Mouse (Mus musculus) left cerebral cortex, adult 2 months (tissue): ENCODE measurements around the gene Cecr2. TPM values are rescaled to one million over a fixed set of nuclear protein-coding genes. Genes with fewer than 3 reads are reported as not detected.
A peak's percentile ranks its signal among the peaks of the same experiment; 100 is the strongest.
"Not testable (repeated sequence)": the region's sequence is repeated elsewhere in the genome, so short reads cannot be mapped to it uniquely, and the experiment has no call there.

Experiments used
- DNase-seq, 2 experiments: peaks; one replicate each; pipeline ENCODE4 v3.0.0; 2021 to 2022; ENCODE audit warnings: low spot score in 2 of 2, mixed read lengths in 1 of 2; ENCODE audit errors: extremely low spot score in 1 of 2
- H3K27ac ChIP-seq: fragments of 200-600 bp; 2 replicates; pipeline ENCODE4 v1.8.1; 2022
- H3K4me3 ChIP-seq: fragments of 200-600 bp; 2 replicates; pipeline ENCODE4 v1.8.1; 2022
- CTCF ChIP-seq: fragments of 200-600 bp; IDR thresholded peaks from 2 replicates; pipeline ENCODE4 v1.8.1; 2022; ENCODE audit warnings: antibody characterized with exemption, mild to moderate bottlenecking, moderate library complexity
- intact Hi-C: fragments of 180-260 bp; cut with DNase I; formaldehyde crosslinking; loops from one replicate; pipeline ENCODE4 v1.15.1; 2025
- total RNA-seq, 2 experiments: library from RNA; stranded (reverse); gene quantifications; 2 replicates each; pipeline ENCODE4 v1.2.3; 2021

Cecr2 gene
- total RNA-seq, 2 experiments from 2014 or later: 3.1 to 4.1 TPM

DNA sequence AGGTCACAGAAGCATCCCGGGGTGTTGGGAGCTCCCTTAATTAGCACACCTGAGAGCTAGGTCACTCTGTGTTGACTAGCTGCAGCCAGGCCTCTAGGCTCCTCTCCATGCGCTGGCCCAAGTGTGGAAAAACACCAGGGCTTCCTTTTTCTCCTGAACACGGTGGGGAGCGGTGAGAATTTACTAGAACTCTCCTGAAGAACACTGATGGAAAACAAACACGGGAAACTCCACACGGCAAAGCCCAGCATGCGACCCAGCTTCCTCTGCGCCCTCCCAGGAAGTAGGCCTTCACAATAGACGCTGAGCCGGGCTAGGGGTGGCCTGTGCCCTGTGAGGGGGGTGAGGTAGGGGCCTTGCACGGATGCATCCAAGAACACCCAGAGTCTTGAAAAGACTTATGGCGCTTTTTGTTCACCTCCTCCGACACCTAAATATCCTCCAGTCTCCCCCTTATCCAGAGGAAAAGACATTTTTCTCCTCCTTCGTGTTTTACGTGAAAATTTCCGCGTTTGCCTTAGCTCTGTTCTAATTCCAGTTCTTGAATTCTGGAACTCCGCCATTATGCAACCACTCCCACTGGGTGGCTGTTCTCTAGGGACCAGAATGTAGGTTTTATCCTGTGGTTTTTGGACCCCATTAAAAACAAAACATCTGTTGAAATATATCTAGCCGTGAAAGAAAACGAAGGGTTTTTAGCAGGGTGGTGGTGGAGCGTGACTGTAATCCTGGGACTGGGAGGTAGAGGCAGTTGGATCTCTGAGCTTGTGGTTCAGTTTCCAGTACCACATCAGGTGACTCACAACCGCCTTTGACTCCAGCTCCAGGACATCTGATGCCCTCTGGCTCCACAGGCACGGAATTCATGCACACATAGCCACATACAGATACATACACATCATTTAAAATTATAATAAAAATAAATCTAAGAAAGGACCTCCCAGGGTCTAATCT lies 21.5 kb upstream of the Cecr2 start:
- H3K4me3 ChIP-seq: no peak overlapping the region
- no peak overlapping the region for H3K27ac ChIP-seq
- intact Hi-C loops: no loop called here
- no peak for TF ChIP-seq CTCF
- DNase-seq: no peak

DNA sequence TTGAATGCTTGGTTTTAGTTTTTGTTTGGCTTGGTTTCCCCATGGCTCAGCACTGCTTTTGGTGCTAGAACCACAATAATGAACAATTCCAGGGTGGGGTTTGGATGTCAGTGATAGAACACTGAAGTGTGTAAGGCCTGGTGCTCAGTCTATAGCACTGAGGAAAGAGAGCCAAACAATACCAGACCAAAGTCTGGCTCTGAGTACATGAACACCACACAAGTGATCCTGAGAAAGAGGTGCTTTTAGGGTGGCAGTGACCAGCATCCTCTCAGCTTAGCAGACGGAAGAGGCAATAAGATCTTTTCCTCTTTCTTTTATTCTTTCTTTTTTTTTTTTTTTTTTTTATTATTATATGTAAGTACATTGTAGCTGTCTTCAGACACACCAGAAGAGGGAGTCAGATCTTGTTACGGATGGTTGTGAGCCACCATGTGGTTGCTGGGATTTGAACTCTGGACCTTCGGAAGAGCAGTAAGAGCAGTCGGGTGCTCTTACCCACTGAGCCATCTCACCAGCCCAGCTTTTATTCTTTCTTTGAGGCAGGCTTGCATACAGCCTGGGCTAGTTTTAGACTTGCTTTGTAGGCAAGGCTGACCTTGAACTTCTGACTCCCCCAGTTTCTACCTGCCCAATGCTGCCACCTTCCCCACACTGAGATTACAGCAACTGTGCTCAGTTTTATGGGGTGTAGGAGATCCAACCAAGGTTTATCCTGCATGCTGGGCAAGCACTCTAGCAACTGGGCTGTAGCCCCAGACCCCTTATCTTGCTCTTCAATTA lies 18.7 kb upstream of the Cecr2 start:
- H3K27ac ChIP-seq, DNase-seq, intact Hi-C loops, H3K4me3 ChIP-seq: not testable (repeated sequence)

DNA sequence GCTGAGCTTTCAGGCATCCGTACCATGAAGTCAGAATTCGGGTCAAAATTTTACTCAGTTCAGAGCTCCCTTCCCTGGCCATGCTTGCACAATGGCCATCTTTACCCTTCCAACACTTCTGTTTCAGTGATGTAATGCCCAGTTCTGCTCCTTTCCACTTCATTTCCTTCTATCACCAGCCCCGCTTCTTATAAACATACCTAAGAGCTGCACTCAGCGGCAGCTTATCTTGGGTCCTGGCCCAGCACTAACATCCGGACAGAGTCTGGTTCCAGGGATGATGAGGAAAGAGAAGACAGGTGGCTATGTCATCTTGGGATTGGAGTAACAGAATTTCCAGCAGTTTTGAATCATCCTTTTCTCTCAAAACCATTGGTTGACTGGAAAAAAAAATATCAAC lies 18.0 kb upstream of the Cecr2 start:
- TF ChIP-seq CTCF: no peak
- DNase-seq: no peak
- intact Hi-C loops: no loop called here

DNA sequence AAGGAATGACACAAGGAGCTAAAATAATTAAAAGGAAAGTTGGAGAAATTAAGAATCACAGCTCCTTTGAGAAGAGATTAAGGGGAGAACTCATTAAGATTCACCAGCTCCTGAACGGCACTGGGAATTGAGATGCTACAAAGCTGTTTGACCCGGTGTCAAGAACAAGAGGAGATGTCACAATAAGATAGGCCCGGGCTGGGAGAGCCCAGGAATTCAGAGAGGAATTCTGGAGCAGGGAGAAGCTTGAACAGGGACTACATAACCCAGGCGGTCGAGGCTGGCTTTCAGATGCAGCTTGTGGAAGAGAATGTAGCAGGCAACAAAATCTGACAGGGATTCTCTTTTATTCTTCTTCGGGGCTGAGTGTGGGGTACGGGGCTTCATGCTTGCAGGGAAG lies 13.5 kb upstream of the Cecr2 start:
- no peak for DNase-seq
- H3K27ac ChIP-seq: no peak overlapping the region
- H3K4me3 ChIP-seq: no peak overlapping the region
- no peak for TF ChIP-seq CTCF
- intact Hi-C loops: no loop called here

More for the DNA sequence above, 18.0 kb upstream of the Cecr2 start:
- no peak overlapping the region for H3K27ac ChIP-seq
- H3K4me3 ChIP-seq: no peak overlapping the region

DNA sequence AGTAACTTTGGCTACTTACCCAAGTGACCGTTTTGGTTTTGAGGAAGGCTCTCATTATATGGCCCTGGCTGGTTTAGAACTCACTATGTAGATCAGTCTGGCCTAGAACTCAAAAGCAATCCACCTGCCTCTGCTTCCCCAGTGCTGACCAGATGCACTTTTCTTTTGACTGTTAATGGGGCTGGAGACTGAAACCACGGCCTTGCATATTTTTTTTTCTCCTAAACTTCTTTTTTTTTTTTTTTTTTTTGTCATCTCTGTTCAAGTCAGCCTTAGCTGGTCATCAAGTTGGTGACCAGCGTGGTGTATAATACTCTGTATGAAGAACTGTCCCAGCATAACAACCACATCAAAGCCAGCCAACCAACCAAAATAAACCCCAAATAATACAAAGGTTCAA lies 10.5 kb upstream of the Cecr2 start:
- intact Hi-C loops: no loop called here
- no peak for TF ChIP-seq CTCF
- no peak for DNase-seq
- H3K4me3 ChIP-seq: no peak overlapping the region
- no peak overlapping the region for H3K27ac ChIP-seq

DNA sequence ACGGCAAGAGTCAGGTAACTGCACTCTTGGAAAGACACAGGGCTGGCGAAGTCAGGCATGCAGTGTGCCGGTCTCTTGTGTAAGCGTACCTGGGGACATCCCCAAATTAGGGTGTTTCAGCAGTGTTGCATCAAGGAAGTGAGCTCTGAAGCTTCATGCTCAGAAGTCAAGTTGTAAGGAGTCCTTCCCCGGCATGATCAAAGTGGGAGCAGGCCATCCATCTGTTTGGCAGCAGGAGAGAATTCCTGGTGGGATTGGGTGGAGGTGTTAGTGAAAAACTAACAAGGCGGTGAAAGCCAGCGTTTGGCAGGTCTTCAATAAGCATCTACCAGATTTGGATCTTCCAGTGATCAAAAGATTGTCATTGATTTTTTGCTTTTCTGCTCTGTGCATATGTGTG lies 7.3 kb upstream of the Cecr2 start:
- Histone ChIP-seq H3K27ac (no peak overlapping the region), H3K4me3 (no peak overlapping the region)
- no peak for DNase-seq
- TF ChIP-seq CTCF: no peak
- intact Hi-C loops: no loop called here

DNA sequence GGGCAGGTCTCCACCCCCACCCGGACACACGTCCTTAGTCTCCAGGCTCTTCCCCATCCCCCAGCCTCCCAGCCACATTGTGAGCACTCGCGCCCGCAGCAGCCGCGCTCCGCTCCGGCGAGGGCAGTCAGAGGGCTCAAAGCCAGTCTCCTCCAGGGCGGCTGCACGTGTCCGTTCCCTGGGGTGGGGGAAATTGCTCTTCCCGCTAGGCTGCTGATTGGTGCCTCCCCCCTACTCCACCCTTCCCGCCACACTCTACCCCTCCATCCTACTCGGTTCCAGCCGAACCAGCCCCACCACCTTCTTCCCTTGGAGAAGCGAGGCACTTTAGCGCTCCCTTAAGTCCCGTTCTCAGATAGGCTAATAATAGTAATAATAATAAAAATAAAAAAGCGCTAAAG lies 754 bp upstream of the Cecr2 start:
- DNase-seq: peak; percentile 22 to 27
- TF ChIP-seq CTCF: no peak
- Histone ChIP-seq H3K27ac (peak overlapping the region; percentile 70), H3K4me3 (peak overlapping the region; percentile 80)
- intact Hi-C loops: no loop called here

DNA sequence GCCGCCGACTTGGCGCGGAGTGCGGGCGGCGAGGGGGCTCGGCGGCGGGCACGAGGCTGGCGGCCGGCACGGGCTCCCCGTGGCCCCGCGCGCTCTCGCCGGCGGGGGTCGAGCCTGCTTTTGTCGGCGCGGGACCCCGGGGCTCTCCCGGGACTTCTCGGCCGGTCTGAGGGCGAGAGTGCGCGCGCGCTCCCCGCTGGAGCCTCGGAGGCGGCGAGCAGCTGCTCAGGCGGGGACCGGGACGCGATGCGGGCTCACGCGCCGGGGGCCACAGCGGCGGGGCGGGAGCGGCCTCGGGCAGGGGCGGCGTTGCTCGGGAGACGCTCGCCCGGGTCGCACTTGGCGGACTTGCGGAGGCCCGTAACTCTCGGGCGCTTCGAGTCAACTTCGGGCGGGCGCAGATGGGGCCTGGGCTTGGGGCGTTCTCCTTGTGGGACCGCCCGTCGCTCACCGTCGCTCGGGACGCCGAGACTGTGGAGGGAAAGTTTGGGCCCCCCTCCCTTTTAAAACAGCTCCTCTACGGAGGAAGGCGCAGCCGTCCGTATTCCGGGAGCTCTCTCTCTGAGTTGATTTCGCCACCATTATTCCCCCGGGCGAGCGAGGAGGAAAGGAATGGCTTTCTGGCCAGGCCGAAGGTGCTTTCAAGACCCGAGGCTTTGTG lies 722 bp downstream of the Cecr2 start:
- Histone ChIP-seq H3K4me3 (peak overlapping the region; percentile 80), H3K27ac (peak overlapping the region; percentile 72)
- peak; percentile 25 to 26 for DNase-seq
- intact Hi-C loops: no loop called here
- TF ChIP-seq CTCF: no peak

DNA sequence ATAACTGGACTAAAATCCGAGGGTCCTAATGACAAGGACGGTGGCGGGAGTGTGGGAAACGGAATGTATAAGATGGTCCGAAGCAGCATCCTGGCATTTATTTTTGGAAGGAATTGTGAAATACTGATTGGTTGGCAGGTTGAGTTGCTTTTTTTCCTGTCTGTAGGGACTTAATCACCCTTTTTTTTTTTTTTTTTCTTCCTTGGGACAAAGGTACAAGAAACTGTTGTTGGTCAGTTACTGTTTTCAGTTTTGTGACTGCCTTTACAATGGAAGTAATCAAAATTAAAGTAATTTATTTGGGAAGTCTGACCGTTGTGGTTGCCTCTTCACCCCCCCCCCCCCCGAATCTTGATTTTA lies 1.2 kb downstream of the Cecr2 start:
- intact Hi-C loops: no loop called here
- H3K4me3 ChIP-seq: peak overlapping the region; percentile 80
- H3K27ac ChIP-seq: no peak overlapping the region; the same call in 1 of the 2 replicates
- no peak for TF ChIP-seq CTCF
- no peak for DNase-seq

DNA sequence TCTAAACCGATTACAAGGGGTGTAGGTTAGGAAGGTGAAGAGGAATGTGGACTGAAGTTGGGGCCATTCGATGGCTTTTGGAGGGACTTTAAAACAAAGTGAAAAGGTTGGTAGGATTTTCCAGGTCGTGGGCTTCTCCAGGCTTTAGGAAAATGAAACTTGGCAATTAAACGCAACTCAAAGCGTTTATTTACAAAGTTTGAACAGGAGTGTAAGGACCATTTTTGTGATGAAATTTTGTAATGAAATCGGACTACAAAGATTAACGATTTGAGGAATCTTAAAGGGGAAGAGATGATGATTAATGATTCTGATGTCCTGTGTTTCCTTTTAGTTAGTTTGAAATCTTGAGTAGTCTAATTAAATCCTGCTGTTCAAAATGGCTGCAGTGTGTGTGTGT lies 1.7 kb downstream of the Cecr2 start:
- H3K4me3 ChIP-seq: peak overlapping the region; percentile 14; the same call in 1 of the 2 replicates
- intact Hi-C loops: no loop called here
- no peak for DNase-seq
- TF ChIP-seq CTCF: no peak
- no peak overlapping the region for H3K27ac ChIP-seq

DNA sequence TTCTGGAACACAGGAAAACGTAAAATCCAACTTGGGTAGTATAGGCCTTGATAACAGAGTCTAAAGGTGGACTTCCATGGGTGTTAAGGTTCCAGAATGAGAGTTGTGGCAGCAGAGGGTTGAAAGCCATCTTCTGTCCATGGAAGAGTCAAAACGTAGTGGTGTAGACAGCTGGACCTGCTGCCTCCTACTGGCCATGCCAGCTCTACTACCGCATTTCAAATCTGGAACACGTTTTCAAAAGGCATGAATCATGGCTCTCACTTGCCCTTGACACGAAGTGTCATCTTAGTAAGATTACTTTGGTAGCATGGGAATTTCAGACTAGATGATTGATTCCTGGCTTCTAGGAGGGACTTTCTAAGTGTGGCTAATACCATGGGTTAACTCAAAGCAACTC lies 8.0 kb downstream of the Cecr2 start:
- no peak for DNase-seq
- intact Hi-C loops: loop anchor here (2.0 kb wide), 1 partner anchor 135 kb away; no protein-coding TSS in a partner anchor
- peak; percentile 39 for TF ChIP-seq CTCF
- Histone ChIP-seq H3K4me3 (no peak overlapping the region), H3K27ac (no peak overlapping the region)

DNA sequence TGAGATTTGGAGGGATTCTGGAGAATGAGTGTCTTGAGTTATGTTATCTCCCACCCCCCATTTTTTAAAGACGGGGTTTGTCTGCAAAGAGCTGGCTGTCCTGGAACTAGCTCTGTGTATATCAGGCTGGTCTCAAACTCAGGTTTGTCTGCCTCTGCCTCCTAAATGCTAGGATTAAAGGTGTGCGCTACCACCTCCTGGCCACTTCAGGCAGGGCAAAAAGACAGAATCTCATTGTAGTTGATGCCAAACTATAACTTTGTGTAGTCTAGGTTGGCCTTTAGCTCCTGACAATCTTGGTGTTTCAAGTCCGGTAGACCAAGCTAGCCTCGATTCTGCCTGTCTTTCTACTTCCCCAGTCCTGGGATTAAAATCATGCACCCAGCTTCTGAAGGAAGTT lies 8.7 kb downstream of the Cecr2 start:
- no peak overlapping the region for H3K27ac ChIP-seq
- no peak for DNase-seq
- intact Hi-C loops: loop anchor here (2.0 kb wide), 1 partner anchor 136 kb away; no protein-coding TSS in a partner anchor
- no peak overlapping the region for H3K4me3 ChIP-seq
- TF ChIP-seq CTCF: peak; percentile 9
